Mouse (Mus musculus) hindbrain, embryonic 12.5 days (tissue): Measurements from ENCODE around the gene Wwox. TPM values are rescaled to one million over a fixed set of nuclear protein-coding genes. Genes with fewer than 3 reads are reported as not detected.

ENCODE experiments used
- ATAC-seq: fragments of 200-750 bp; cut with Nextera tagmentation; 2 replicates; pipeline ENCODE4 v1.8.0; 2017; ENCODE audit warnings: moderate TSS enrichment; ENCODE audit not compliant: low FRiP score
- H3K27ac ChIP-seq: fragments of 300-500 bp; sonication (generic); 2 replicates; pipeline ENCODE4 v1.5.1; 2016; ENCODE audit warnings: mild to moderate bottlenecking
- H3K27me3 ChIP-seq: fragments of 300-500 bp; sonication (generic); 2 replicates; pipeline ENCODE4 v1.6.1; 2016; ENCODE audit warnings: mild to moderate bottlenecking
- H3K36me3 ChIP-seq: fragments of 300-500 bp; sonication (generic); 2 replicates; pipeline ENCODE4 v1.6.1; 2016; ENCODE audit warnings: mild to moderate bottlenecking
- H3K4me1 ChIP-seq: fragments of 300-500 bp; sonication (generic); 2 replicates; pipeline ENCODE4 v1.6.1; 2016
- H3K4me2 ChIP-seq: fragments of 300-500 bp; sonication (generic); replicated peaks from 2 replicates; pipeline ENCODE4 v1.6.1; 2016; ENCODE audit warnings: mild to moderate bottlenecking
- H3K4me3 ChIP-seq: fragments of 300-500 bp; sonication (generic); 2 replicates; pipeline ENCODE4 v1.5.1; 2016; ENCODE audit warnings: mild to moderate bottlenecking
- H3K9ac ChIP-seq: fragments of 300-500 bp; sonication (generic); 2 replicates; pipeline ENCODE4 v1.6.1; 2016; ENCODE audit warnings: mild to moderate bottlenecking, moderate library complexity
- H3K9me3 ChIP-seq: fragments of 300-500 bp; sonication (generic); replicated peaks from 2 replicates; pipeline ENCODE4 v1.6.1; 2016; ENCODE audit warnings: mild to moderate bottlenecking
- WGBS: fragments of 180-500 bp; shearing (Covaris S2); methylation state at CpG from one replicate; pipeline ENCODE4 v1.1.7; 2016; 5-methylcytosine and 5-hydroxymethylcytosine counted together
- polyA plus RNA-seq: library from polyadenylated mRNA; unstranded; fragments of >200 nt; fragmentation: Nextera tagmentation; extraction: Ambion mirVana; gene quantifications from 2 replicates; pipeline ENCODE4 v1.2.1, GENCODE M21; 2016

Wwox gene
- polyA plus RNA-seq, 1 experiment from 2014 or later = 13.8 TPM

GRCm38 (mm10) chr8:115068723-115069122 lies 629.3 kb downstream of the Wwox start:
- no peak overlapping the region for H3K27ac ChIP-seq
- H3K9me3 ChIP-seq = no peaks in the 10 kb centered on the region
- no peaks in the 10 kb centered on the region; the same call in 1 of the 2 replicates for H3K27me3 ChIP-seq
- no peaks in the 10 kb centered on the region for H3K36me3 ChIP-seq
- H3K4me3 ChIP-seq = no peak overlapping the region
- H3K4me2 ChIP-seq = no peak overlapping the region
- WGBS = 82% methylated on average over 5 of the region's 5 CpGs
- no peaks in the 10 kb centered on the region for H3K4me1 ChIP-seq
- no peak for ATAC-seq
- H3K9ac ChIP-seq = no peak overlapping the region

DNA sequence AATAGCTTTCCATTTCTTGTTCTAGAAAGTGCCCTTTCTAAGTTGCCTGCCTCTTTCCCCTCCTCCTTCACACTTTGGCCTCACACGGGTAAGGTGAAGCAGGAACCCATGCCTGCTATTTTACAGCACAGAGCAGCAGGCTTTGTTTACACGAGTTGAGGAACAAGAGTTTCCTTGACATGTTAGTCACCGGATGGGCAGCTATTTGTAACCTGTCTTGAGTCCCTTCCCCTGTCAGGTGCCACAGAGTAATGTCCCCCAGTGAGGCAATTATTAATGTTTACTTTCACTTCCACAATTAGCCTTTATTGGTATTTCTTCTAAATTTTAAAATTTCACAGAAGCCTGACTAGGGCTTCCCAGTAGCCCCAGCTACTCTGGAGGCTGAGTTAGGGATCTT lies 630.8 kb downstream of the Wwox start:
- no peaks in the 10 kb centered on the region for H3K9me3 ChIP-seq
- 45% methylated on average over 3 of the region's 3 CpGs for WGBS
- ATAC-seq = no peak

DNA sequence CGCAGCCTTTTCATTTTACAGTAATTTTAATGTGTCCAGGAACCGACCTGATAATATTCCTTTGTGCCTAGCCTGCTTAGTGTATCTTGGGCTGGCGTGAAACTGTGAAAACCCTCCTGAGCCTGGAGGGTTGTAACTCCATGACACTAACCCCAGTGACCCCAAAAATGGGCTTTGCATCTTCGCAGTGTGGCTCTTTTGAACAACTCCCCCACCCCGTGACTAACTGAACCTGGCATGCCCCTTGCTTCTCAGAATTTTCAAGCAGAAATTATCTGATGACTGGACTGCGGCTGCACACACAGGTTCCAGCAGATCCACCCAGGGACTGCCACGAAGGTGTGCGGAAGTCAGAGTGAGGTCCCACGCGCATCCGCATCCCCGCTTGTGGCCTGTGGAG lies 631.8 kb downstream of the Wwox start:
- Histone ChIP-seq H3K36me3 (no peaks in the 10 kb centered on the region), H3K4me1 (no peaks in the 10 kb centered on the region), H3K4me2 (no peak overlapping the region), H3K4me3 (no peak overlapping the region), H3K27me3 (no peaks in the 10 kb centered on the region), H3K9ac (no peak overlapping the region), H3K27ac (no peak overlapping the region), H3K9me3 (no peaks in the 10 kb centered on the region)
- WGBS = 83% methylated on average over 12 of the region's 12 CpGs
- no peak for ATAC-seq

More for the DNA sequence above, 630.8 kb downstream of the Wwox start:
- Histone ChIP-seq H3K27ac (no peak overlapping the region), H3K4me3 (no peak overlapping the region), H3K9ac (no peak overlapping the region), H3K4me2 (no peak overlapping the region), H3K36me3 (no peaks in the 10 kb centered on the region), H3K4me1 (no peaks in the 10 kb centered on the region), H3K27me3 (no peaks in the 10 kb centered on the region; the same call in 1 of the 2 replicates)

- no peak overlapping the region for H3K4me3 ChIP-seq
- ATAC-seq = no peak
- 78% methylated on average over 7 of the region's 7 CpGs for WGBS
- no peak overlapping the region for H3K9ac ChIP-seq
- no peak overlapping the region for H3K4me2 ChIP-seq
- H3K36me3 ChIP-seq = no peaks in the 10 kb centered on the region
- 0 out of 2 replicates have a peak, but pooled peaks cover 3% of the 10 kb centered on the region for H3K9me3 ChIP-seq
- H3K27ac ChIP-seq = no peak overlapping the region
- no peaks in the 10 kb centered on the region; the same call in 1 of the 2 replicates for H3K27me3 ChIP-seq
- peaks cover 5% of the 10 kb centered on the region; the same call in 1 of the 2 replicates for H3K4me1 ChIP-seq
Observed at GRCm38 (mm10) chr8:115078296-115078695, 638.8 kb downstream of the Wwox start.

DNA sequence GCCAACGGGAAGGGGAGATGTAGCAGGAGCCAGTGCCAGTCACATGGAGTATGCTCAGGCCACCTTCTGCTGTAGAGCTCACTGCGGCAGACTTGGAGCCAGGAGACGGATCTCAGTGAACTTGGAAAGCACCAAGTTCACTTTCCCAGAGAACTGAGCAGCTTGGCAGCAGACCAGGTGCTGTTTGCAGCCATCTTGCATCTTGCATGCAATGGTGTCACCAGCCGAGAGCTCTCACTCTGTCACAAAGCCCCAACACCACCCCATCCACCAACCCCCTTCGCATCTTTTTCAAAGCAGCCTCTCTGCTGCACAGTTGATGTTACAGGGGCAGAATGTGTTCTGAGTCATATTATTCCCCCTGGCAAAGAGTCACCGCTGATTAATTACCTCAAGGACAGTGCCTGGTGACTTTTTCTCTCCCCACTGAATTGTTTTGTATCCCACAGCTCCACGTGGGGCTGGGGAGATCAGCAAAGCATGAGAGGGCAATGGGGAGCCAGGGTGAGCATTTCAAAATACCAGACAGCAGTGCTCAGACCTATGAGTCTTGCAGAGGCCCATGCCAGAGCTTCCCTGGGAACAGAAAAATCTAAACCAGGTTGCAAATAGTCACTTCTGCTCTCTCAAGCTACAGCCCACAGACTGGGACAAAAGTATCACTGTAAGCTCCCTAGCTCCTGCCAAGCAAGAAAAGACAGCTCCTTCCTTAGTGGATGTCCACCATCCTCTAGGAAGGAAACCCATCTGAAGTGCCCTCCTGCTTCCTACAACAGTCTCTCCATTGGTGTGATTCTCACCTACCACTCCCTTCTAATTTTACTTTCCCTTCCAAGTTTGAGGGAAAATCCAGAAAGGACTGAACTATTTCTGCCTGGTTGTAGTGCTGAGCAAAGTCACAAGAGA lies 642.1 kb downstream of the Wwox start:
- 65% methylated on average over 7 of the region's 7 CpGs for WGBS
- 0 out of 2 replicates have a peak, but pooled peaks cover 3% of the 10 kb centered on the region for H3K9me3 ChIP-seq

GRCm38 (mm10) chr8:115088162-115088561 lies 648.7 kb downstream of the Wwox start:
- H3K4me3 ChIP-seq = no peak overlapping the region
- no peak for ATAC-seq
- H3K27me3 ChIP-seq = no peaks in the 10 kb centered on the region; the same call in 1 of the 2 replicates
- H3K4me1 ChIP-seq = no peaks in the 10 kb centered on the region
- H3K9ac ChIP-seq = no peak overlapping the region
- H3K36me3 ChIP-seq = no peaks in the 10 kb centered on the region
- no peak overlapping the region for H3K27ac ChIP-seq
- H3K4me2 ChIP-seq = no peak overlapping the region
- H3K9me3 ChIP-seq = peaks cover 5% of the 10 kb centered on the region; the same call in 1 of the 2 replicates

More for the DNA sequence above, 642.1 kb downstream of the Wwox start:
- H3K9ac ChIP-seq = no peak overlapping the region
- H3K27me3 ChIP-seq = no peaks in the 10 kb centered on the region; the same call in 1 of the 2 replicates
- ATAC-seq = no peak
- H3K27ac ChIP-seq = no peak overlapping the region
- H3K36me3 ChIP-seq = no peaks in the 10 kb centered on the region
- H3K4me2 ChIP-seq = no peak overlapping the region
- peaks cover 5% of the 10 kb centered on the region; the same call in 1 of the 2 replicates for H3K4me1 ChIP-seq
- no peak overlapping the region for H3K4me3 ChIP-seq

- ATAC-seq = no peak
- no peaks in the 10 kb centered on the region; the same call in 1 of the 2 replicates for H3K27me3 ChIP-seq
- H3K4me1 ChIP-seq = no peaks in the 10 kb centered on the region
- no peaks in the 10 kb centered on the region for H3K36me3 ChIP-seq
- WGBS = 77% methylated on average over 7 of the region's 7 CpGs
- H3K4me2 ChIP-seq = no peak overlapping the region
- no peak overlapping the region for H3K4me3 ChIP-seq
- H3K9ac ChIP-seq = no peak overlapping the region
- H3K27ac ChIP-seq = no peak overlapping the region
- peaks cover 5% of the 10 kb centered on the region; the same call in 1 of the 2 replicates for H3K9me3 ChIP-seq
Observed at GRCm38 (mm10) chr8:115089744-115090143, 650.3 kb downstream of the Wwox start.

- Histone ChIP-seq H3K9me3 (peaks cover 5% of the 10 kb centered on the region; the same call in 1 of the 2 replicates), H3K27me3 (no peaks in the 10 kb centered on the region; the same call in 1 of the 2 replicates), H3K36me3 (no peaks in the 10 kb centered on the region), H3K4me2 (no peak overlapping the region), H3K4me3 (no peak overlapping the region), H3K27ac (no peak overlapping the region), H3K4me1 (no peaks in the 10 kb centered on the region), H3K9ac (no peak overlapping the region)
- no peak for ATAC-seq
- 83% methylated on average over 5 of the region's 5 CpGs for WGBS
Observed at GRCm38 (mm10) chr8:115090202-115090601, 650.7 kb downstream of the Wwox start.

GRCm38 (mm10) chr8:115095548-115095947 lies 656.1 kb downstream of the Wwox start:
- Histone ChIP-seq H3K9me3 (no peaks in the 10 kb centered on the region), H3K4me3 (no peak overlapping the region), H3K9ac (no peak overlapping the region), H3K4me1 (no peaks in the 10 kb centered on the region), H3K36me3 (no peaks in the 10 kb centered on the region), H3K27me3 (no peaks in the 10 kb centered on the region; the same call in 1 of the 2 replicates), H3K27ac (no peak overlapping the region), H3K4me2 (no peak overlapping the region)
- 81% methylated on average over 4 of the region's 4 CpGs for WGBS
- no peak for ATAC-seq

- ATAC-seq = no peak
Observed at GRCm38 (mm10) chr8:115097988-115098562, 658.6 kb downstream of the Wwox start.

DNA sequence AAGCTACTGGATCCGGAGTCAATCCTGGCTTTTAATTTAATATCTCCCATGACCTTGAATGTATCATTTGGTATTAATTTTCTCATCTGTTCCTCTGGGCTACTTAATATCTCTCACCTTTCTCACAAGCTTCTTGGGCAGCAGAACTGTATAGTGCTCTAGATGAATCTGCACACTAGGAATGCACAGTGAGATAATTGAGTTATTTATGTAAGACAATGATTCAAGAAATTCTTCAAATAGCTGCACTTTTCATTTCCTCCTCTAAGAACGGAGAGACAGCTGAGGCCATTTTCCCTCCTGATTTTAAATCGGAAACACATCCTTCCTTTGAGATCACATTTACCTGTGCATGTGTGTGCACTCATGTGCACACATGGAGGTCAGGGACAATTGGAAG lies 669.9 kb downstream of the Wwox start:
- no peak overlapping the region for H3K4me2 ChIP-seq
- 66% methylated on average over 3 of the region's 3 CpGs for WGBS
- no peak for ATAC-seq

More at GRCm38 (mm10) chr8:115097988-115098562, 658.6 kb downstream of the Wwox start:
- Histone ChIP-seq H3K9ac (no peak overlapping the region), H3K4me1 (no peaks in the 10 kb centered on the region), H3K36me3 (no peaks in the 10 kb centered on the region), H3K27me3 (no peaks in the 10 kb centered on the region), H3K9me3 (no peaks in the 10 kb centered on the region), H3K4me3 (no peak overlapping the region), H3K4me2 (no peak overlapping the region), H3K27ac (no peak overlapping the region)
- 84% methylated on average over 9 of the region's 9 CpGs for WGBS

DNA sequence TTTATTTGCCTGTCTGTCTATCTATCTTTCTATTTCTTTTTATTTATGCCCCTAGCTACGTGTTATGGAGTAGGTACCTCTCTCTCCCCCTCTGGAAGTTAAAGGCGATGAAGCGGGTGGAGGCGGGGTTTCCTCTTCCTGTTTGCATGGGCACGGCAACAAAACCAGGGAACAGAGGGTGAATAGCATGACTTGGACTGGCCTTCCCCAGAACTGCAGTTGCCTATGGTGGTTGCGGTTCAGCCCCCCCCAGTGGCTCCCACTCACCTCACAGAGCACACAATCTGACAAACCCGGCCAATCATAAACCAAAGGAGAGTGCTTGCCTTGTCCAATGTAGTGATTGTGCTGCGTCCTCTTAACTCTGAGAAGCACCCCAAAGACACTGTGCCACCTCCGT lies 671.0 kb downstream of the Wwox start:
- H3K9ac ChIP-seq = no peak overlapping the region
- H3K9me3 ChIP-seq = no peaks in the 10 kb centered on the region
- H3K4me1 ChIP-seq = peaks cover 12% of the 10 kb centered on the region
- no peaks in the 10 kb centered on the region for H3K27me3 ChIP-seq
- 92% methylated on average over 9 of the region's 9 CpGs for WGBS
- ATAC-seq = no peak
- H3K4me3 ChIP-seq = no peak overlapping the region
- no peak overlapping the region for H3K27ac ChIP-seq
- no peaks in the 10 kb centered on the region for H3K36me3 ChIP-seq
- no peak overlapping the region for H3K4me2 ChIP-seq

More for the DNA sequence above, 669.9 kb downstream of the Wwox start:
- Histone ChIP-seq H3K4me1 (peaks cover 8% of the 10 kb centered on the region), H3K9me3 (no peaks in the 10 kb centered on the region), H3K9ac (no peak overlapping the region), H3K27me3 (no peaks in the 10 kb centered on the region), H3K4me3 (no peak overlapping the region), H3K36me3 (no peaks in the 10 kb centered on the region), H3K27ac (no peak overlapping the region)
